Comparison of ENCODE assay signal across 9 mouse cellular contexts in the genomic region with DNA sequence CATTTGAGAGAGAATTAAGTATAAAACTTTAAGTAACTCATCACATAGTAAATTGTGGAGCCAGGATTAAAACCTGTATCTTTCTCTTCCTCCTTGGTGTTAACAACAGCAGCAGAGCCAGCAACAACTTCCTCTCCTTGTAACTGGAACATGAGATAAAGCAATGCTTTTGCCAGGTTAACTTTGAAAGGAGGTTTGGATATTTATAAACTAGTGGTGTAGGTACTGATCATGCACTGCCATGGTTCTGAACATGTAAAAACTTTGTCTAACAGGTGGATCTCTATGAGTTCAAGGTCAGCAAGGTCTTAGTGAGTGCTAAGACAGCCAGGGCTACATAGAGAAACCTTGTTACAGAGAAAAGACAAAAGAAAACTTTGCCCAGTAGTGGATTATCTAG. TPM values are rescaled to one million over a fixed set of nuclear protein-coding genes. Genes with fewer than 3 reads are reported as not detected.
DNase-seq lines count a peak whose midpoint lies in the region; ATAC-seq and TF ChIP-seq lines count a peak whose summit lies in the region.
"Had no signal": no experiment of that assay in that cellular context is flagged by ENCODE, and none has a peak within 500 bp of the region (broad histone marks: within the 10 kb centered on the region; RNA-seq: fewer than 3 reads in every experiment).

No protein-coding gene starts in this region.

- TF ChIP-seq RAD21 in CH12.LX (IDR thresholded peaks at IDR 0.05; ENCODE audit: low read depth, low read length): no peak

- DNase-seq in CH12.LX (ENCODE audit: extremely low read depth): no peak
- peak; percentile 18 for DNase-seq in heart, postnatal 10 days
- no peak for DNase-seq in spleen, postnatal 36 days (ENCODE audit: low spot score in 2 of 2)
- no peak for DNase-seq in thymus, adult 2 months
- no peak for DNase-seq in gastrocnemius, postnatal 14 days
- DNase-seq: right cerebral cortex, postnatal 25 days had no signal

- H3K4me2 ChIP-seq in CH12.LX (ENCODE audit: insufficient read depth, low read depth, poor library complexity, severe bottlenecking): peak overlapping the region; percentile 46; the same call in 1 of the 2 replicates
- peak overlapping the region; percentile 12; the same call in 1 of the 2 replicates for H3K4me2 ChIP-seq in liver, embryonic 16.5 days (ENCODE audit: low read depth, low read length)

- TF ChIP-seq CTCF in CH12.LX (conservative IDR thresholded peaks at IDR 0.05 in 1 of 2, IDR thresholded peaks at IDR 0.05 in 1 of 2; ENCODE audit: low read depth in 2 of 2, low read length in 2 of 2): no peak
- no peak for TF ChIP-seq CTCF in cortical plate, adult 2 months (IDR thresholded peaks at IDR 0.05; ENCODE audit: extremely low read depth, insufficient read depth, low read length)
- no peak for TF ChIP-seq CTCF in thymus, adult 2 months (IDR thresholded peaks at IDR 0.05; ENCODE audit: borderline replicate concordance, control insufficient read depth, extremely low read depth, insufficient read depth, low read length, poor library complexity)

- H3K79me2 ChIP-seq in CH12.LX (replicated peaks; ENCODE audit: control insufficient read depth, extremely low read depth, insufficient read depth, poor library complexity, severe bottlenecking): peaks cover 11% of the 10 kb centered on the region

- no peaks in the 10 kb centered on the region for H3K27me3 ChIP-seq in CH12.LX (replicated peaks)
- peaks cover 4% of the 10 kb centered on the region for H3K27me3 ChIP-seq in liver, embryonic 16.5 days (ENCODE audit: control insufficient read depth, insufficient read depth, low read depth, low read length)
- peaks cover 6% of the 10 kb centered on the region; the same call in 1 of the 2 replicates for H3K27me3 ChIP-seq in thymus, adult 2 months (ENCODE audit: control insufficient read depth, insufficient read depth, low read length)

- no peaks in the 10 kb centered on the region for H3K9me3 ChIP-seq in CH12.LX (replicated peaks; ENCODE audit: low read length)
- H3K9me3 ChIP-seq in liver, embryonic 16.5 days (replicated peaks; ENCODE audit: control insufficient read depth, low read length): no peaks in the 10 kb centered on the region

- H3K4me1 ChIP-seq in CH12.LX (ENCODE audit: control insufficient read depth in 1 of 2, insufficient read depth in 2 of 2): peaks cover 2 to 33% of the 10 kb centered on the region in 2 experiments; a peak in 3 of 4 replicates
- H3K4me1 ChIP-seq in cortical plate, adult 2 months (ENCODE audit: control insufficient read depth, insufficient read depth, low read length): peaks cover 5% of the 10 kb centered on the region; the same call in 1 of the 2 replicates
- H3K4me1 ChIP-seq in liver, embryonic 16.5 days (ENCODE audit: control insufficient read depth, low read depth, low read length): peaks cover 15% of the 10 kb centered on the region
- peaks cover 16% of the 10 kb centered on the region for H3K4me1 ChIP-seq in thymus, adult 2 months (replicated peaks; ENCODE audit: control insufficient read depth, insufficient read depth, low read length)

- no peak for ATAC-seq in liver, embryonic 16.5 days (ENCODE audit: low read depth)
- no peak for ATAC-seq in megakaryocyte, adult 5-6 weeks (ENCODE audit: poor library complexity, severe bottlenecking)

- TF ChIP-seq EP300 in CH12.LX (IDR thresholded peaks at IDR 0.05; ENCODE audit: low read length): no peak

- H3K4me3 ChIP-seq in CH12.LX (replicated peaks in 1 of 3; ENCODE audit: low read depth in 2 of 3, low read length in 2 of 3, poor library complexity in 1 of 3): peak overlapping the region in 1 of 3 experiments; percentile 73
- peak overlapping the region; percentile 99; the same call in 1 of the 2 replicates for H3K4me3 ChIP-seq in cortical plate, adult 2 months (ENCODE audit: insufficient read depth, low read length)
- no peak overlapping the region for H3K4me3 ChIP-seq in liver, embryonic 16.5 days (ENCODE audit: low read depth, low read length)
- H3K4me3 ChIP-seq in thymus, adult 2 months (ENCODE audit: control insufficient read depth, insufficient read depth, low read length): no peak overlapping the region

- no peaks in the 10 kb centered on the region for H3K36me3 ChIP-seq in CH12.LX (replicated peaks in 1 of 2; ENCODE audit: control insufficient read depth in 1 of 2, insufficient read depth in 1 of 2, low read length in 1 of 2)
- H3K36me3 ChIP-seq in liver, embryonic 16.5 days (ENCODE audit: control insufficient read depth, insufficient read depth): no peaks in the 10 kb centered on the region
- no peaks in the 10 kb centered on the region for H3K36me3 ChIP-seq in thymus, adult 2 months (ENCODE audit: control insufficient read depth, insufficient read depth, low read length)

- intact Hi-C loops in heart, postnatal 10 days (cut with DNase I): no loop called here
- intact Hi-C loops in gastrocnemius, postnatal 14 days (cut with DNase I; ENCODE audit: low total_unique reads): loop anchor here (10.0 kb wide), 1 partner anchor 48 kb away; no protein-coding TSS in a partner anchor

- in situ Hi-C loops in CH12.LX (cut with MboI; ENCODE audit: low pct_ligation_motif_present, low pct_unique_long_range_greater_than_20kb, low sequenced_read_pairs): loop anchor here (25.0 kb wide), 1 partner anchor 221 kb away; no protein-coding TSS in a partner anchor

- H3K27ac ChIP-seq in CH12.LX (ENCODE audit: insufficient read depth, low read depth): no peak overlapping the region
- no peak overlapping the region for H3K27ac ChIP-seq in cortical plate, adult 2 months (ENCODE audit: insufficient read depth, low read length)
- no peak overlapping the region for H3K27ac ChIP-seq in liver, embryonic 16.5 days (ENCODE audit: low read length)
- no peak overlapping the region for H3K27ac ChIP-seq in thymus, adult 2 months (ENCODE audit: control insufficient read depth, insufficient read depth, low read length)

- peak overlapping the region; percentile 28; the same call in 1 of the 2 replicates for H3K9ac ChIP-seq in CH12.LX (ENCODE audit: insufficient read depth, low read depth)
- no peak overlapping the region for H3K9ac ChIP-seq in liver, embryonic 16.5 days (ENCODE audit: low read depth, low read length)

- dilution Hi-C loops in CH12.LX (cut with MboI; ENCODE audit: extremely low pct_ligation_motif_present, extremely low pct_unique_long_range_greater_than_20kb, low sequenced_read_pairs): no loop called here

- no peak for TF ChIP-seq POLR2A in CH12.LX (IDR thresholded peaks at IDR 0.05; ENCODE audit: low read depth, low read length)
- no peak for TF ChIP-seq POLR2A in cortical plate, adult 2 months (IDR thresholded peaks at IDR 0.05; ENCODE audit: extremely low read depth, insufficient read depth, low read length)
- no peak for TF ChIP-seq POLR2A in thymus, adult 2 months (IDR thresholded peaks at IDR 0.05; ENCODE audit: control insufficient read depth, extremely low read depth, insufficient read depth, low read length, poor library complexity)

TF ChIP-seq in CH12.LX, 34 proteins besides CTCF, POLR2A, EP300 and RAD21:
- TF ChIP-seq CHD2 (IDR thresholded peaks at IDR 0.05; ENCODE audit: low read length) (no peak), PAX5 (IDR thresholded peaks at IDR 0.05; ENCODE audit: low read length) (no peak), KAT2A (IDR thresholded peaks at IDR 0.05; ENCODE audit: insufficient replicate concordance, low read length) (no peak), HCFC1 (IDR thresholded peaks at IDR 0.05; ENCODE audit: low read depth, low read length) (no peak), POLR2AphosphoS2 (IDR thresholded peaks at IDR 0.05; ENCODE audit: low read depth, low read length) (no peak), MAFK (IDR thresholded peaks at IDR 0.05; ENCODE audit: insufficient replicate concordance, low read length) (no peak), MYC (IDR thresholded peaks at IDR 0.05; ENCODE audit: low read depth, low read length) (no peak), SMC3 (IDR thresholded peaks at IDR 0.05; ENCODE audit: low read depth, low read length) (no peak), SIN3A (IDR thresholded peaks at IDR 0.05; ENCODE audit: low read length) (no peak), ZNF384 (IDR thresholded peaks at IDR 0.05; ENCODE audit: low read depth, low read length) (no peak), MXI1 (IDR thresholded peaks at IDR 0.05; ENCODE audit: low read depth, low read length) (no peak), JUND (conservative IDR thresholded peaks at IDR 0.05; ENCODE audit: low read depth, low read length) (no peak), JUN (IDR thresholded peaks at IDR 0.05; ENCODE audit: insufficient read depth, low read depth, low read length) (no peak), ZMIZ1 (IDR thresholded peaks at IDR 0.05; ENCODE audit: low read depth, low read length) (no peak), USF1 (IDR thresholded peaks at IDR 0.05; ENCODE audit: low read depth, low read length) (no peak), MAX (IDR thresholded peaks at IDR 0.05; ENCODE audit: low read length) (no peak), ZC3H11A (IDR thresholded peaks at IDR 0.05; ENCODE audit: low read depth, low read length) (no peak)

RNA-seq across cellular contexts. Expression of a gene that starts 3.4 kb away (rescaled TPM):
- total RNA-seq in CH12.LX (2012; rRNA removed) (3.1 and 3.6 TPM in 2 replicates), CH12.LX (2014; rRNA removed) (4.8 and 5.0 TPM in 2 replicates)
- 3.6 and 4.7 TPM in 2 replicates for polyA plus RNA-seq in CH12.LX (2012; ENCODE audit: insufficient read length, low read depth)
- 28.3 and 29.7 TPM in 2 replicates for polyA plus RNA-seq in cortical plate, adult 2 months (2012; rRNA removed)
- 10 to 100 TPM; 51.1 to 52.2 TPM for total RNA-seq in heart, postnatal 10 days (2021)
- 0.87 and 0.88 TPM in 2 replicates for polyA plus RNA-seq in liver, embryonic 16.5 days (2015; fragmentation: Nextera tagmentation; extraction: Ambion mirVana)
- polyA plus RNA-seq in thymus, adult 2 months (2012; rRNA removed): 2.1 and 2.4 TPM in 2 replicates
- total RNA-seq in gastrocnemius, postnatal 14 days (2021): 10 to 100 TPM; 32.2 to 32.6 TPM
- 45.0 and 49.3 TPM in 2 replicates for total RNA-seq in megakaryocyte, adult 5-6 weeks (2015)
- 23.0 and 26.1 TPM in 2 replicates for total RNA-seq in megakaryocyte, adult 5-6 weeks (2017)

Comparison
In these comparisons a context has a peak if more than half of its experiments do, and no peak if none do; other contexts are left out.
1. DNase-seq: peak in heart, postnatal 10 days (2 of 2); none in CH12.LX (single experiment), spleen, postnatal 36 days (0 of 2), thymus, adult 2 months (single experiment) and gastrocnemius, postnatal 14 days (single experiment).